Mouse (Mus musculus): ENCODE results near the gene Gch1. TPM values are rescaled to one million over a fixed set of nuclear protein-coding genes. Genes with fewer than 3 reads are reported as not detected.
"Not testable (repeated sequence)": the region's sequence is repeated elsewhere in the genome, so short reads cannot be mapped to it uniquely, and the experiment has no call there.

The Gch1 gene
- total RNA-seq, 2 experiments from 2014 or later: 0.74 to 0.83 TPM

- intact Hi-C loops (cut with DNase I): no loop called here
- no peak for DNase-seq
Measured at GRCm38 (mm10) chr14:47170499-47171109, 18.6 kb downstream of the Gch1 start.

GRCm38 (mm10) chr14:47169677-47170410 lies 19.4 kb downstream of the Gch1 start:
- intact Hi-C loops (cut with DNase I): no loop called here
- no peak for DNase-seq

- intact Hi-C loops (cut with DNase I): no loop called here
- DNase-seq: no peak
Measured at GRCm38 (mm10) chr14:47165741-47166140, 23.5 kb downstream of the Gch1 start.

GRCm38 (mm10) chr14:47165117-47165516 lies 24.1 kb downstream of the Gch1 start:
- intact Hi-C loops (cut with DNase I): no loop called here
- DNase-seq: no peak

GRCm38 (mm10) chr14:47161921-47162427 lies 27.2 kb downstream of the Gch1 start:
- intact Hi-C loops (cut with DNase I): no loop called here

GRCm38 (mm10) chr14:47160051-47160640 lies 29.1 kb downstream of the Gch1 start:
- intact Hi-C loops (cut with DNase I): no loop called here
- no peak for DNase-seq

More at GRCm38 (mm10) chr14:47161921-47162427, 27.2 kb downstream of the Gch1 start:
- DNase-seq: no peak

- DNase-seq: no peak
- intact Hi-C loops (cut with DNase I): no loop called here
Measured at GRCm38 (mm10) chr14:47154303-47154702, 34.9 kb downstream of the Gch1 start.

GRCm38 (mm10) chr14:47151306-47151705 lies 37.9 kb downstream of the Gch1 start:
- peak; percentile 10 for DNase-seq
- intact Hi-C loops (cut with DNase I): no loop called here

GRCm38 (mm10) chr14:47144326-47144725 lies 44.9 kb downstream of the Gch1 start:
- intact Hi-C loops (cut with DNase I): no loop called here
- DNase-seq: no peak

- no peak for DNase-seq
- intact Hi-C loops (cut with DNase I): no loop called here
Measured at GRCm38 (mm10) chr14:47138853-47139252, 50.4 kb downstream of the Gch1 start.

GRCm38 (mm10) chr14:47136637-47137036 lies 52.6 kb downstream of the Gch1 start:
- intact Hi-C loops (cut with DNase I): no loop called here
- no peak for DNase-seq

GRCm38 (mm10) chr14:47133948-47134347 lies 55.3 kb downstream of the Gch1 start:
- no peak for DNase-seq
- intact Hi-C loops (cut with DNase I): no loop called here

- DNase-seq: no peak
- intact Hi-C loops (cut with DNase I): no loop called here
Measured at GRCm38 (mm10) chr14:47127987-47128386, 61.2 kb downstream of the Gch1 start.

- intact Hi-C loops (cut with DNase I): no loop called here
Measured at GRCm38 (mm10) chr14:47117522-47117921, 71.7 kb downstream of the Gch1 start.

GRCm38 (mm10) chr14:47116062-47116762 lies 73.0 kb downstream of the Gch1 start:
- no peak for DNase-seq
- intact Hi-C loops (cut with DNase I): no loop called here

More at GRCm38 (mm10) chr14:47117522-47117921, 71.7 kb downstream of the Gch1 start:
- DNase-seq: peak; percentile 13

- DNase-seq: no peak
- intact Hi-C loops (cut with DNase I): no loop called here
Measured at GRCm38 (mm10) chr14:47115154-47115553, 74.1 kb downstream of the Gch1 start.

GRCm38 (mm10) chr14:47111341-47111740 lies 77.9 kb downstream of the Gch1 start:
- intact Hi-C loops (cut with DNase I): no loop called here
- DNase-seq: no peak

- DNase-seq; intact Hi-C loops (cut with DNase I): not testable (repeated sequence)
Measured at GRCm38 (mm10) chr14:47110391-47110790, 78.8 kb downstream of the Gch1 start.

- no peak for DNase-seq
- intact Hi-C loops (cut with DNase I): no loop called here
Measured at GRCm38 (mm10) chr14:47107461-47107860, 81.8 kb downstream of the Gch1 start.

- intact Hi-C loops (cut with DNase I): no loop called here
- DNase-seq: no peak
Measured at GRCm38 (mm10) chr14:47105755-47106154, 83.5 kb downstream of the Gch1 start.

- intact Hi-C loops (cut with DNase I): no loop called here
- DNase-seq: no peak
Measured at GRCm38 (mm10) chr14:47105174-47105557, 84.0 kb downstream of the Gch1 start.
